ENCODE assay signal across 32 mouse cellular contexts in the genomic region with DNA sequence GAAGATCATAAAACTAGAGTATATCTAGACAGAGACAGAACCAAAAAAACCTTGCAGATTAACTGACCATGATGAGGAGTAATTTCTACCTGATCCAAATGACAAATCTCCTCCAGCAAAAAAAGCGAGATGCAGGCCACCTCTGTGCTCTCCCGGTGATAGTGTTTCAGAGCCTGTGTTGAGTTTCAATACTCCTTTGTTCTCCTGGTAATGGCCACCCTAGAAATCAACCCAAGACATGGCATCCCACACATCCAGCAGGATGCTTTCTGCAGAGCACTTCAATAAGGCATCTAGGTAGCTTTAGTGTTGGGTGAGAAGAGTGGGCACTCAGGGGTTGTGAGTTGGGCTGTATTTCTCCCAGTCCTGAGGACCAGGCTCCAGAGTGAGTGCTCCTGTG.
"Had no signal": no experiment of that assay in that cellular context is flagged by ENCODE, and none has a peak within 500 bp of the region (broad histone marks: within the 10 kb centered on the region; RNA-seq: fewer than 3 reads in every experiment).

No protein-coding gene starts in this region.

- DNase-seq: heart, adult 2 months; heart, postnatal 10 days; heart, postnatal 14 days; heart, postnatal 36 days; heart, postnatal 4 days; kidney, adult 11 months; kidney, adult 18-20 months; kidney, adult 2 months; kidney, adult 9 months; kidney, postnatal 14 days; kidney, postnatal 36 days; kidney, postnatal 4 days; layer of hippocampus, adult 9-11 months; layer of hippocampus, postnatal 36 days had no signal

- H3K9ac ChIP-seq: heart, embryonic 12.5 days; heart, embryonic 13.5 days; heart, embryonic 15.5 days; hindbrain, embryonic 12.5 days; hindbrain, embryonic 13.5 days; hindbrain, embryonic 14.5 days; hindbrain, embryonic 15.5 days; intestine, embryonic 15.5 days had no signal

- ATAC-seq: hindbrain, embryonic 16.5 days; hindbrain, postnatal 0 days; inflammation-experienced regulatory T-cells, adult 6 months; intestine, embryonic 15.5 days; intestine, embryonic 16.5 days; intestine, postnatal 0 days had no signal

- H3K36me3 ChIP-seq: heart, embryonic 12.5 days; heart, embryonic 13.5 days; heart, embryonic 15.5 days; hindbrain, embryonic 10.5 days; hindbrain, embryonic 12.5 days; hindbrain, embryonic 13.5 days; hindbrain, embryonic 15.5 days; intestine, embryonic 15.5 days had no signal

- H3K4me2 ChIP-seq: heart, embryonic 11.5 days; heart, embryonic 12.5 days; heart, embryonic 13.5 days; heart, embryonic 15.5 days; hindbrain, embryonic 12.5 days; hindbrain, embryonic 13.5 days; hindbrain, embryonic 14.5 days; hindbrain, embryonic 15.5 days; intestine, embryonic 15.5 days had no signal

- H3K27ac ChIP-seq: heart, adult 2 months; heart, embryonic 10.5 days; heart, embryonic 13.5 days; heart, embryonic 15.5 days; hindbrain, embryonic 10.5 days; hindbrain, embryonic 12.5 days; hindbrain, embryonic 13.5 days; hindbrain, embryonic 14.5 days; hindbrain, embryonic 15.5 days; hindbrain, postnatal 0 days; intestine, embryonic 15.5 days; layer of hippocampus, adult 2 months; left cerebral cortex, adult 2 months had no signal

- H3K9me3 ChIP-seq: heart, embryonic 10.5 days; heart, embryonic 13.5 days; heart, embryonic 15.5 days; hindbrain, embryonic 10.5 days; hindbrain, embryonic 12.5 days; hindbrain, embryonic 15.5 days; intestine, embryonic 15.5 days had no signal

- H3K27me3 ChIP-seq: heart, embryonic 12.5 days; heart, embryonic 13.5 days; heart, embryonic 15.5 days; hindbrain, embryonic 12.5 days; hindbrain, embryonic 13.5 days; intestine, embryonic 15.5 days had no signal

- H3K4me3 ChIP-seq: heart, adult 2 months; heart, embryonic 10.5 days; heart, embryonic 12.5 days; heart, embryonic 13.5 days; heart, embryonic 15.5 days; hindbrain, embryonic 10.5 days; hindbrain, embryonic 12.5 days; hindbrain, embryonic 13.5 days; hindbrain, embryonic 15.5 days; intestine, embryonic 15.5 days; layer of hippocampus, adult 2 months; left cerebral cortex, adult 2 months had no signal

- H3K4me1 ChIP-seq: heart, embryonic 12.5 days; heart, embryonic 13.5 days; heart, embryonic 15.5 days; hindbrain, embryonic 12.5 days; hindbrain, embryonic 15.5 days; intestine, embryonic 15.5 days had no signal
